Mouse (Mus musculus) brain, embryonic 14.5 days (tissue): ENCODE results near the gene Zscan2.

Experiments
- CTCF ChIP-seq: fragments of 200-500 bp; IDR thresholded peaks from 2 replicates; pipeline ENCODE4 v1.5.1; 2012; ENCODE audit warnings: inconsistent platforms, mild to moderate bottlenecking, moderate library complexity, borderline replicate concordance; ENCODE audit not compliant: insufficient read depth, insufficient read length; ENCODE audit errors: extremely low read depth
- POLR2A ChIP-seq: fragments of 200-500 bp; IDR thresholded peaks from 2 replicates; pipeline ENCODE4 v1.6.1; 2012; ENCODE audit warnings: mild to moderate bottlenecking, inconsistent platforms, borderline replicate concordance; ENCODE audit not compliant: poor library complexity, insufficient read depth, insufficient read length, severe bottlenecking; ENCODE audit errors: extremely low read depth

- TF ChIP-seq POLR2A, result peak; percentile 79; the same call in 1 of the 2 replicates
- no peak for TF ChIP-seq CTCF
Measured at GRCm38 (mm10) chr7:80900944-80901501, 40.3 kb downstream of the Zscan2 start, which contains the start of gene Wdr73.
